Mouse (Mus musculus) layer of hippocampus, adult 2 months (tissue): ENCODE data around the gene Ccser2. TPM values are rescaled to one million over a fixed set of nuclear protein-coding genes. Genes with fewer than 3 reads are reported as not detected.

Source experiments
- DNase-seq, 2 experiments: peaks; one replicate each; pipeline ENCODE4 v3.0.0; 2022; ENCODE audit warnings: low spot score in 2 of 2
- H3K27ac ChIP-seq: fragments of 200-600 bp; 2 replicates; pipeline ENCODE4 v1.8.1; 2022
- H3K4me3 ChIP-seq: fragments of 200-600 bp; 2 replicates; pipeline ENCODE4 v1.8.1; 2022; ENCODE audit warnings: mild to moderate bottlenecking
- CTCF ChIP-seq: fragments of 200-600 bp; conservative IDR thresholded peaks from 2 replicates; pipeline ENCODE4 v1.8.1; 2022; ENCODE audit warnings: antibody characterized with exemption, mild to moderate bottlenecking, moderate library complexity
- total RNA-seq, 2 experiments: library from RNA; stranded (reverse); gene quantifications; 2 replicates each; pipeline ENCODE4 v1.2.3; 2021

Ccser2 gene
- total RNA-seq, 2 experiments from 2014 or later, result 78.3 to 88.0 TPM

DNA sequence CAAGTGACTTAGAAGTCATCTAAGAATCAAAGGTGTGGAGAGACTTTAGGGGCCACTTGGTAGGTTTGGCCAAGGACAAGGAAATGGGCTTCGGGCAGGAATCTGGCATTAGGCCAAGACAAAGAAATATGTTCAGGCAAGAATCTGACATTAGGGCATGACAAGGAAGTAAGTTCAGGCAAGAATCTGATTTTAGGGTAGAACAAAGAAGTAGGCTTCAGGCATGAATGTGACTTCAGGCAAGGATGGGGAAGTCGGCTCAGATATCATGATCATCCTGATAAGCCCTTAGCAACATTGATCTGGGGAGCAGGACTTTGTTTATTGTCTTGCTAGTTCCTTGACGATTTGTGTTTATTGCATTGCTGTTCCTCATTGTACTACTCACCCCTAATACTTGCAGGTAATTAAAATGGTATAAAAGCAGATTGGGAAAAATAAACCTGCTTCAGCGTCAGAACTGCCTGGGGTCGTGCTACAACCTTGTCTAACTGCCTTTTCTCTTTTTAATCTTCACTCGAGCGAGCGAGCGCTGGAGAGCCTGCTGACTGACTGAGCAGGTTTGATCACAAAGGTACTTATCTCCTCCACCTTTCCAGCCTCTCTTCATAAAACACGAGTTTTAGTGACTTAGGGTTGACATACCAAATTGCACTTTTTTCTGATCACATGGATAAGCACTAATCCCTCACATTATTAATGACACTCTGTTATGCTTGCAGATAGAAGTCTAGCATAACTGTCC is 35.8 kb downstream of the Ccser2 start:
- Histone ChIP-seq H3K4me3 (no peak overlapping the region), H3K27ac (no peak overlapping the region)
- no peak for DNase-seq
- TF ChIP-seq CTCF, result no peak

DNA sequence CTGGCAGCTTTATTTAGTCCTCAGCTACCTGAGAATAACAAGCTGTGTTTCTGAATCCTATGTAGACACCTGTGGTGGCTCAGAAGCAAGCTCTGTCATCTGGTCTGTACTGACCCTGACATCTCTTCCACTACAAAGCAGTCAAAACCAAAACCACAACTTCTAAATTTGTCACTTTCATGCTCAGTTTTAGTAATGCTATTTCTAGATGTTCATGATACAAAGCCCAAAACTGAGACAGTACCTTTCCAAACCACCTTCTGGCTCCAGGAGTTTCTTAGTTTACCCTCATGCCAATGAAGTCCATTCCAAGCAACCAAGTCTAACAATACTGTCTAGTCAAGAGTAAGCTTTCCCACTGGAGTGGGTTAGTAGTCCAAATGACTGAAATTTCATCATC is 36.5 kb downstream of the Ccser2 start:
- Histone ChIP-seq H3K4me3 (no peak overlapping the region), H3K27ac (no peak overlapping the region)
- no peak for DNase-seq
- no peak for TF ChIP-seq CTCF

DNA sequence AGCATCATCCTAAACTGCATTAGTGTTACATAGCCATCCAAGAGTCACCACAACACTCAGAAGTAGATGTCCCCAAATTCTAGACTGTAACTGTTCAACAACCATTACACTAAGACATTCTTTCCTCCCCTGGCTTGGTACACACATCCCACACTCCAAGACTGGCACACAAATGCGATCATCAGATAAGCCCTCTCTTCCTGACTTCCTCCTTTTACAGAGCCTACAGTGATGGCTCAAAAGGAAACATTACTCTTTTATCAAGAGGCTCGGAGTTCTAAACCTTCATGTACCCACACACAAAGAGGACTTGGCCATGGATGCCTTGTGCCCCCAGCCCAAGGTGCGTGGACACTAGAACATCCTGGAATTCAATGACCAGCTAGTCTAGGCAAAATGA is 45.2 kb downstream of the Ccser2 start:
- Histone ChIP-seq H3K27ac (no peak overlapping the region), H3K4me3 (no peak overlapping the region)
- TF ChIP-seq CTCF, result no peak
- no peak for DNase-seq

DNA sequence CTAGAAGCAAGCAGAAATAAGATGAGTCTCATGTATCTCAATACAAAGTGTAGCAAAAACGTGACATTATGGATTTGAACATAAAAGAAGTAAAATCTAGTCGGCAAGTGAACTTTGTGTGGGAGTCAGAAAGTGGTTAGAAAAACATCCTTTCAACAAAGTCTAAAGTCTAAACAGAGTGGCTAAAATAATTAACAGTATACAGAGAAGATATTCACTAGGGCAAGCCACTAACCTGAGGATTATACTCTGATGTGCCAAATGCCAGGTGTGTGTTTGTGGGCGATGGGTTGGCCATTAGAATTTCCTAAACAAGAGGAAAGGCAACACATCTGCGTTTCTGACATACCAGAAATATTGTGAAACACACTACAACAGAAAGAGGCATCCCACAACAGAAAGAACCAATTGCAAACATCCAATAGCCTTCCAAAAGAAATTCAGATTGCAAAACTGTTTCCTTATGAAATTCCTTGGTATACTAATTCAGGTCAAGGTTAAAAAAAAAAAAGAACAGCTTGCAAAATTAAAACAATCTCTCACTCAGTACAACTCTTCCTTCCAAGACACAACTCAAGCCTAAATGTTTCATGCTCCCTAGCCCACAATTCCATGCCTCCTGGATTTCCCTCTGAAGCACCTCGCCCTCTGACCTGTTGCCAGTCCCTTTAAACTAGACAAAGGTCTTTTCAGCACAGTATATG is 47.1 kb downstream of the Ccser2 start:
- Histone ChIP-seq H3K4me3 (no peak overlapping the region), H3K27ac (no peak overlapping the region)
- no peak for DNase-seq
- TF ChIP-seq CTCF, result no peak

DNA sequence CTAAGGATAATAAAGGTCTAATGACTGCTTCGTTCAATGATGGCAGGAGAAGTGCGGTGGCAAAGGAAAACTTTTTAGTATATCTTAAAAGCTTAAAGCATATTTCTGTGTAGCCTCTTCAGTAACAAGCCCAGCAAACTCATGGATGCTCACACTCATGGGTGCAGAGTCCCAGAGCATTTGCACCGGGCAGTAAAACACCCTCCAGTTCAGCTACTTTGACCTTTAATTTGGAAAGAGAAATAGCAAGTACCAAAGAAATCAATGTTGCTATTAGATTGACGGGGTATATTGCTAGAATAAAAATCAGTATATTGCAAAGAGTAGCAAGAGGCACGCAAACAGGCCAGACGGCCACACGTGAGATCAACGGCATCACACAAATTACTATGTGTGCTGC is 48.7 kb downstream of the Ccser2 start:
- DNase-seq, result no peak
- H3K27ac ChIP-seq, result peak overlapping the region; percentile 92
- TF ChIP-seq CTCF, result no peak

DNA sequence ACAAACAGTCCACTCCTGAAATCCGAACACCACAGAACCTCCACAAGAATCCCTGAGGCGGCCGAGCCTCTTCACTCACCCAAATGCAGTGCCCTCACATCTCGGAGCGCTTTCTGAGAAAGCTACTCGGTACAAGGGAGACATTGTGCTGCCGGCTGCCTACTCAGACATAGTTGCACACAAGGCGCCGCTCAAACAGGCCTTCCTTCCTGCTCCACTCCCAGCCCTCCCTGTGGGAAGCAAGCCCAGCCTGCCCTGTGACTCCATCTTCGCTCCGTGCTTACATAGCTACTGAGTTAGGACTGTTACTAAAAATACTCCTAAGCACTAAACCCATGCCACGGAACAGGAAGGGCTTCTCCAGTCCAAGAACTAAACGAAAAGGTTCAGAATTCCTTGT is 49.4 kb downstream of the Ccser2 start:
- H3K27ac ChIP-seq, result peak overlapping the region; percentile 92
- peak; percentile 67 to 76 for DNase-seq
- peak overlapping the region; percentile 61 for H3K4me3 ChIP-seq
- TF ChIP-seq CTCF, result no peak

More for the DNA sequence above, 48.7 kb downstream of the Ccser2 start:
- no peak overlapping the region; the same call in 1 of the 2 replicates for H3K4me3 ChIP-seq

DNA sequence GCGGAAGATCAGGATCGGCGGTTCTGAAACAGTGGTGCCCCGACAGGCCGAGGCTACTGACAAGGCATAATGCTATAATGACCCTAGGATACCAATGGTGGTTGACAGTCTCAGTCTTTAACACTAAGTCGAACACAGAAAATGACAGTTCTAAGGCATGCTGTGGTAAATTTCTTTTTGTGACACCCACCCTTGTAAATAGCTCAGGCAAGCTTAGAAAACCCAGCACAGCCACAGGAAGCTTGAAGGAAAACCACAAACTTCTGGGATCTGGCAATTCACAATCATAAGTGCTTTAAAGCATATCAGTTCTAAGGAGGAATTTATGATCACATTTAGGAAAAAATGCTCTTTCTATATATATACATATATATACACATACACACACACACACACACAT is 53.4 kb downstream of the Ccser2 start:
- Histone ChIP-seq H3K4me3 (no peak overlapping the region), H3K27ac (no peak overlapping the region)
- DNase-seq, result no peak
- TF ChIP-seq CTCF, result no peak

DNA sequence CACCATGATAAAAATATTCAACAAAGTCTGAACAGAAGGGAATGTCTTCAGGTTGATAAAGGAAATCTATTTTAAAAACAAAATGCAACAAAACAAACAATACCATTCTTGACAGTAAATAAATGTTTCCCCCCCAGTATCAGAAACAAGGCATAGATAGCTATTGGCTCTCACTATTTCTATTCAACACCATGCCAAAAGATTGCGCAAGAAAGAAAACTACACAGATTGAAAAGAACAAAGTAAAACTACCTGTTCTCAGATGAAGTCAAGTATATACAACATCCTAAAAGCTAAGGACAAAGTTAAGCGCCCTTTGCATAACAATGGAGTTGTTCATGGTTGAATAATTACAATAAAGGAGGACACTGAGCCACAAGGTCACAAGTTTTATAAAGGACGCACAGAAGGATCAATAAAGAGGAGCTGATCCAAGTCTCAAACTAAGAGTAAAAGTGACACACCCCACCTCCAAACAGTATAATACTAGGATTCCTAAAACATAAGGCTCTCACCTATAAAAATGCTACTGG is 54.0 kb downstream of the Ccser2 start:
- no peak overlapping the region for H3K4me3 ChIP-seq
- no peak for DNase-seq
- no peak for TF ChIP-seq CTCF

DNA sequence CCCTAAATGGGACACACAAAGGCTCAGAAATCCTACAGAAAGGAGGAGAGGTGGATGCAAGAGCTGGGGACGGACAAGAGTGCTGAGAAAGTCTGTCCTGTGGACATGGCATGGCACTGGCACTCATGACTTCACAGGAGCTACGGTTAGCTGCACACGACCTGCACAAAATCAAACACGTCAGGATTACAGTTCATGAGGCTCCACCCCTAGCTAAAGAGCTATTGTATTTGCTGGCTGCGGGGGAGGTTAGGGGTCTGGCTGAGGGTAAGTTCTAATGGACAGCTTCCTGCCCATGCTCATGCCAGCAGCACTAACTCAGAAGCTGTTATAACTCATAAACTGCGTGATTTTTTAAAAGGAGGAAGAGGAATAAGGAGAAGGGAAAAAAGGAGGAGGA is 56.8 kb downstream of the Ccser2 start:
- no peak for DNase-seq
- TF ChIP-seq CTCF, result no peak
- H3K4me3 ChIP-seq, result no peak overlapping the region
- H3K27ac ChIP-seq, result no peak overlapping the region

More for the DNA sequence above, 54.0 kb downstream of the Ccser2 start:
- no peak overlapping the region for H3K27ac ChIP-seq

DNA sequence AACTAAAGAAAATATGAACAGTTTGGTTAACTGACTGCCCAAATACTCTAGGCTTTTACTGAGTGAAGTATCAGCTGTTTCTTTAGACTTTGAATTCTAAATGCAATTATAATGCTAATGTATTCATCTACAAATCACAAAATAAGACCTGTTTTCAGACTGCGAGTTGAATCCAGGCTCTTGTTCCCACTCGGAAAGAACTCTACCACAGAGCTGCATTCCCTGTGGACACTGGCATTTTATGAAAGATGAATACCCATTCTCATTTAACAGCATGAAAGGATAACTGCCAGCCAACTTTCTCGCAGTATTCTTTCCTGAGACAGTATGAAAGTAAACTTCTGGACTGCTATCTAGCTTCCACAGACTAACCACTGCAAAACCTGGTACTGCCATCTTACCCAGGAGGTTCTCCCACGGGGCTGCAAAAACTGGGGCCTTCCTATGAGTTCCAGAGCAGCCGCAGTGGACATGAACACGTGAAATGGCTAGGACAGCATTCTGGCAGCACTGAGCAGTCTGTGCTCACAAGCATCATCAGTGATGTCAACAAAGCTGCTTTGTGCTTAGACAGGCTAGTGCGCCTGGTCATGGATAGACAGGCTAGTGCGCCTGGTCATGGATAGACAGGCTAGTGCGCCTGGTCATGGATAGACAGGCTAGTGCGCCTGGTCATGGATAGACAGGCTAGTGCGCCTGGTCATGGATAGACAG is 62.6 kb downstream of the Ccser2 start:
- H3K4me3 ChIP-seq, result no peak overlapping the region
- peak overlapping the region; percentile 75; the same call in 1 of the 2 replicates for H3K27ac ChIP-seq
- TF ChIP-seq CTCF, result no peak
- no peak for DNase-seq

DNA sequence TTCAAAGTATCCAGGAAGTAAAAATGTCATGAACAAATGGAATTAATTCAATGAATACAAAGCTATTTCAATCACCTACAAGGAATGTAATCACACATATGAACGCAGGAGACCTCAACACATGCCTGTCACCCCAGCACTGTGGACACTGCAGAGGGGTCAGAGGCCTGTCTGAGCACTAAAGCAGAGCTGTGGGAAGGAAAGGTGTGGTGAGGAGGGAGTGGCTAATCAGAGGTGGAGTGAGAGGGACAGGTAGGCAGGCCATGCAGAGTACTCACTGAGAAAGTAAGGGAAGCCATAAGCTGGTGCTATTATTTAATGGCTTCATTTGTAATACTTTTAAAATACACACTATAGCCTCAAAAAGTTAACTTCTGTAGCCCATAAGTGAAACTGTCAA is 64.4 kb downstream of the Ccser2 start:
- no peak overlapping the region for H3K27ac ChIP-seq
- H3K4me3 ChIP-seq, result no peak overlapping the region
- no peak for TF ChIP-seq CTCF
- DNase-seq, result no peak

DNA sequence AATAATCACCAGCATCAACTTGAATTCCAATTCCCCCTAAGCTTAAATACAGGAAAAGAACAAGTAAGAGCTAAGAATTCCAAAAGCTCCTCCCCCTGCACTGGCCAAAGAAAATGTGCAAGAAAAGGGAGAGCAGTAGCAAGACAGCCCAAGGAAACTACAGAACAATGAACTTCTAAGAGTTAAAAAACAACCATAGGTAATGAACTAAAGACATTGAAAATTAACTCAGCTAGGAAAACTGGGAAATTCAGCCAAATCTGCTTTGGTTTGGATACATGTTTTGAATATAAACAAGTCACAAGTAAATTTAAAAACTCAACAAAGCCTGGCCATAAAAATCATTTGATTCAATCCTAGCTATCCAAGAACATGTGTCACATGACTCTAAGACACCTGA is 67.7 kb downstream of the Ccser2 start:
- no peak for DNase-seq
- no peak for TF ChIP-seq CTCF
- H3K27ac ChIP-seq, result no peak overlapping the region
- H3K4me3 ChIP-seq, result no peak overlapping the region

DNA sequence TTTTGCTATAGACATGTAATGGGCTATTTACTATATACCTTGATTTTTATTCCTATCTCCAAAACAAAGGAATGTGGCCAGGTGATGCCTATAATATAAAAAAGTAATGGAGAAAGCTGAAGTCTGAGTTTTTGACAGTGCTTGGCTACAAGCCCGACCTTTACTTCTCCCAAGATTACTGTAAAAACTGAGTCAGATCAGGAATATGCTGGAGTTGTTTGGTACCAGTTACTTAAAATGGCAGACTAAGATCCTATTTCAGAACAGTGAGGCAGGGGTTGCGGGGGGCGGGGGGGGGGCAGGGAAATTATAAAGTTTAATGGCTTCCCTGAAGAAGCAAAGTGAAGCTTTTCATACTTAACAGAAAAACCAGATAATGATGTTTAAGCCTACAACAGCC is 73.9 kb downstream of the Ccser2 start:
- H3K27ac ChIP-seq, result no peak overlapping the region
- no peak for TF ChIP-seq CTCF
- no peak overlapping the region for H3K4me3 ChIP-seq
- DNase-seq, result no peak
